Mouse (Mus musculus): ENCODE data around the gene Unc13d. TPM values are rescaled to one million over a fixed set of nuclear protein-coding genes. Genes with fewer than 3 reads are reported as not detected.

The Unc13d gene
- polyA plus RNA-seq, 1 experiment from 2014 or later: 6.9 TPM

- Histone ChIP-seq H3K36me3 (replicated peaks; ENCODE audit: insufficient read depth, low read length) (peaks cover 59% of the 10 kb centered on the region), H3K9ac (replicated peaks) (no peak overlapping the region), H3K9me3 (ENCODE audit: low read length) (no peaks in the 10 kb centered on the region), H3K27ac (ENCODE audit: low read depth) (no peak overlapping the region), H3K4me2 (ENCODE audit: low read depth, low read length) (no peak overlapping the region), H3K4me1 (ENCODE audit: insufficient read depth) (peaks cover 37% of the 10 kb centered on the region), H3K27me3 (ENCODE audit: insufficient read depth, low read length) (no peaks in the 10 kb centered on the region), H3K4me3 (ENCODE audit: low read depth, low read length) (no peak overlapping the region)
- no peak for TF ChIP-seq EP300 (IDR thresholded peaks at IDR 0.05; ENCODE audit: low read depth)
- TF ChIP-seq CTCF (IDR thresholded peaks at IDR 0.05; ENCODE audit: low read depth): no peak
- DNase-seq (no peak), ATAC-seq (no peak)
- WGBS (ENCODE audit: insufficient replicate concordance): 86% methylated on average over 14 of the region's 14 CpGs
Measured at GRCm38 (mm10) chr11:116083096-116083672, 5.4 kb upstream of the Unc13d start.

- H3K4me3 ChIP-seq (ENCODE audit: low read depth, low read length): no peak overlapping the region
- no peak overlapping the region for H3K27ac ChIP-seq (ENCODE audit: low read depth)
- no peaks in the 10 kb centered on the region for H3K27me3 ChIP-seq (ENCODE audit: insufficient read depth, low read length)
- no peak for ATAC-seq
- no peaks in the 10 kb centered on the region for H3K9me3 ChIP-seq (ENCODE audit: low read length)
- no peak for TF ChIP-seq EP300 (IDR thresholded peaks at IDR 0.05; ENCODE audit: low read depth)
- peak; percentile 85 for TF ChIP-seq CTCF (IDR thresholded peaks at IDR 0.05; ENCODE audit: low read depth)
- 60% methylated on average over 6 of the region's 6 CpGs for WGBS (ENCODE audit: insufficient replicate concordance)
- peaks cover 59% of the 10 kb centered on the region for H3K36me3 ChIP-seq (replicated peaks; ENCODE audit: insufficient read depth, low read length)
- peaks cover 52% of the 10 kb centered on the region for H3K4me1 ChIP-seq (ENCODE audit: insufficient read depth)
- no peak overlapping the region for H3K9ac ChIP-seq (replicated peaks)
- peak; percentile 86 for DNase-seq
- H3K4me2 ChIP-seq (ENCODE audit: low read depth, low read length): no peak overlapping the region
Measured at GRCm38 (mm10) chr11:116081081-116081480, 3.3 kb upstream of the Unc13d start.

GRCm38 (mm10) chr11:116079511-116079910 is 1.8 kb upstream of the Unc13d start:
- no peak for ATAC-seq
- no peak for TF ChIP-seq EP300 (IDR thresholded peaks at IDR 0.05; ENCODE audit: low read depth)
- TF ChIP-seq CTCF (IDR thresholded peaks at IDR 0.05; ENCODE audit: low read depth): no peak
- WGBS (ENCODE audit: insufficient replicate concordance): 70% methylated on average over 10 of the region's 10 CpGs
- no peak for DNase-seq
- Histone ChIP-seq H3K4me3 (ENCODE audit: low read depth, low read length) (no peak overlapping the region), H3K36me3 (replicated peaks; ENCODE audit: insufficient read depth, low read length) (peaks cover 50% of the 10 kb centered on the region), H3K9ac (replicated peaks) (no peak overlapping the region), H3K9me3 (ENCODE audit: low read length) (no peaks in the 10 kb centered on the region), H3K4me2 (ENCODE audit: low read depth, low read length) (no peak overlapping the region), H3K4me1 (ENCODE audit: insufficient read depth) (peaks cover 42% of the 10 kb centered on the region), H3K27ac (ENCODE audit: low read depth) (no peak overlapping the region), H3K27me3 (ENCODE audit: insufficient read depth, low read length) (no peaks in the 10 kb centered on the region)

- Histone ChIP-seq H3K27ac (ENCODE audit: low read depth) (peak overlapping the region; percentile 95; the same call in 1 of the 2 replicates), H3K4me3 (ENCODE audit: low read depth, low read length) (no peak overlapping the region), H3K27me3 (ENCODE audit: insufficient read depth, low read length) (no peaks in the 10 kb centered on the region), H3K4me2 (ENCODE audit: low read depth, low read length) (peak overlapping the region; percentile 77), H3K9me3 (ENCODE audit: low read length) (no peaks in the 10 kb centered on the region), H3K4me1 (ENCODE audit: insufficient read depth) (peaks cover 35% of the 10 kb centered on the region), H3K9ac (replicated peaks) (no peak overlapping the region), H3K36me3 (replicated peaks; ENCODE audit: insufficient read depth, low read length) (peaks cover 49% of the 10 kb centered on the region)
- 60% methylated on average over 10 of the region's 10 CpGs for WGBS (ENCODE audit: insufficient replicate concordance)
- no peak for ATAC-seq
- no peak for DNase-seq
- TF ChIP-seq CTCF (IDR thresholded peaks at IDR 0.05; ENCODE audit: low read depth) (no peak), EP300 (IDR thresholded peaks at IDR 0.05; ENCODE audit: low read depth) (no peak)
Measured at GRCm38 (mm10) chr11:116078676-116079320, 1.0 kb upstream of the Unc13d start.

GRCm38 (mm10) chr11:116078221-116078620 is 460 bp upstream of the Unc13d start:
- TF ChIP-seq EP300 (IDR thresholded peaks at IDR 0.05; ENCODE audit: low read depth): no peak
- TF ChIP-seq CTCF (IDR thresholded peaks at IDR 0.05; ENCODE audit: low read depth): no peak
- Histone ChIP-seq H3K4me1 (ENCODE audit: insufficient read depth) (peaks cover 31% of the 10 kb centered on the region), H3K9me3 (ENCODE audit: low read length) (no peaks in the 10 kb centered on the region), H3K27me3 (ENCODE audit: insufficient read depth, low read length) (no peaks in the 10 kb centered on the region), H3K4me3 (ENCODE audit: low read depth, low read length) (peak overlapping the region; percentile 59), H3K36me3 (replicated peaks; ENCODE audit: insufficient read depth, low read length) (peaks cover 43% of the 10 kb centered on the region), H3K4me2 (ENCODE audit: low read depth, low read length) (peak overlapping the region; percentile 77), H3K27ac (ENCODE audit: low read depth) (peak overlapping the region; percentile 95), H3K9ac (replicated peaks) (peak overlapping the region; percentile 71)
- DNase-seq (peak; percentile 82), ATAC-seq (peak; percentile 13)
- WGBS (ENCODE audit: insufficient replicate concordance): 11% methylated on average over 16 of the region's 16 CpGs

GRCm38 (mm10) chr11:116076836-116077235 is 925 bp downstream of the Unc13d start:
- Histone ChIP-seq H3K4me1 (ENCODE audit: insufficient read depth) (peaks cover 31% of the 10 kb centered on the region), H3K9me3 (ENCODE audit: low read length) (no peaks in the 10 kb centered on the region), H3K36me3 (replicated peaks; ENCODE audit: insufficient read depth, low read length) (peaks cover 32% of the 10 kb centered on the region), H3K27ac (ENCODE audit: low read depth) (peak overlapping the region; percentile 95), H3K4me2 (ENCODE audit: low read depth, low read length) (peak overlapping the region; percentile 77), H3K4me3 (ENCODE audit: low read depth, low read length) (peak overlapping the region; percentile 59), H3K27me3 (ENCODE audit: insufficient read depth, low read length) (no peaks in the 10 kb centered on the region), H3K9ac (replicated peaks) (peak overlapping the region; percentile 71)
- TF ChIP-seq EP300 (IDR thresholded peaks at IDR 0.05; ENCODE audit: low read depth): no peak
- no peak for TF ChIP-seq CTCF (IDR thresholded peaks at IDR 0.05; ENCODE audit: low read depth)
- WGBS (ENCODE audit: insufficient replicate concordance): 23% methylated on average over 7 of the region's 7 CpGs
- DNase-seq: peak; percentile 62
- ATAC-seq: peak; percentile 54

Measured in liver, postnatal 0 days (tissue).